Mouse (Mus musculus) limb, embryonic 12.5 days (tissue): ENCODE data around the gene Gsx1. TPM values are rescaled to one million over a fixed set of nuclear protein-coding genes. Genes with fewer than 3 reads are reported as not detected.
A peak's percentile ranks its signal among the peaks of the same experiment; 100 is the strongest.

ENCODE experiments used
- ATAC-seq: fragments of 200-750 bp; cut with Nextera tagmentation; 2 replicates; pipeline ENCODE4 v1.8.0; 2017; ENCODE audit warnings: low read depth, moderate TSS enrichment; ENCODE audit not compliant: insufficient number of reproducible peaks, insufficient read depth, low FRiP score, low TSS enrichment
- H3K27ac ChIP-seq: fragments of 300-500 bp; sonication (generic); 2 replicates; pipeline ENCODE4 v1.5.1; 2016; ENCODE audit warnings: mild to moderate bottlenecking, moderate library complexity
- H3K27me3 ChIP-seq: fragments of 300-500 bp; sonication (generic); 2 replicates; pipeline ENCODE4 v1.6.1; 2016; ENCODE audit warnings: mild to moderate bottlenecking, moderate library complexity
- H3K36me3 ChIP-seq: fragments of 300-500 bp; sonication (generic); 2 replicates; pipeline ENCODE4 v1.6.1; 2016; ENCODE audit warnings: mild to moderate bottlenecking, moderate library complexity
- H3K4me1 ChIP-seq: fragments of 300-500 bp; sonication (generic); replicated peaks from 2 replicates; pipeline ENCODE4 v1.6.1; 2016
- H3K4me2 ChIP-seq: fragments of 300-500 bp; sonication (generic); 2 replicates; pipeline ENCODE4 v1.6.1; 2016; ENCODE audit warnings: mild to moderate bottlenecking, moderate library complexity
- H3K4me3 ChIP-seq: fragments of 300-500 bp; sonication (generic); replicated peaks from 2 replicates; pipeline ENCODE4 v1.5.1; 2016; ENCODE audit warnings: mild to moderate bottlenecking
- H3K9ac ChIP-seq: fragments of 300-500 bp; sonication (generic); replicated peaks from 2 replicates; pipeline ENCODE4 v1.6.1; 2016; ENCODE audit warnings: mild to moderate bottlenecking, moderate library complexity
- H3K9me3 ChIP-seq: fragments of 300-500 bp; sonication (generic); 2 replicates; pipeline ENCODE4 v1.6.1; 2016; ENCODE audit warnings: mild to moderate bottlenecking, moderate library complexity
- WGBS: fragments of 180-500 bp; shearing (Covaris S2); methylation state at CpG from one replicate; pipeline ENCODE4 v1.1.7; 2016; 5-methylcytosine and 5-hydroxymethylcytosine counted together
- polyA plus RNA-seq: library from polyadenylated mRNA; unstranded; fragments of >200 nt; fragmentation: Nextera tagmentation; extraction: Ambion mirVana; gene quantifications from 2 replicates; pipeline ENCODE4 v1.2.1, GENCODE M21; 2016

Gene Gsx1
- polyA plus RNA-seq, 1 experiment from 2014 or later, result not detected

DNA sequence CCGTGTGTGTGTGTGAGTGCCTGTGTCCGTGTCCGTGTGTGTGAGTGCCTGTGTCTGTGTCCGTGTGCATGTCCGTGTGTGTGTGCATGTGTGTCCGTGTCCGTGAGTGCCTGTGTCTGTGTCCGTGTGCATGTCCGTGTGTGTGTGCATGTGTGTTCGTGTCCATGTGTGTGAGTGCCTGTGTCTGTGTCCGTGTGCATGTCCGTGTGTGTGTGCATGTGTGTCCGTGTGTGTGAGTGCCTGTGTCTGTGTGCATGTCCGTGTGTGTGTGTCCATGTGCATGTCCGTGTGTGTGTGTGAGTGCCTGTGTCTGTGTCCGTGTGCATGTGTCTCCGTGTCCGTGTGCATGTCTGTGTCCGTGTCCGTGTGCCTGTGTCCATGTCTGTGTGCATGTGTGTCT lies 19.4 kb downstream of the Gsx1 start:
- Histone ChIP-seq H3K9ac (no peak overlapping the region), H3K27ac (no peak overlapping the region), H3K4me1 (no peaks in the 10 kb centered on the region), H3K27me3 (peaks cover 19% of the 10 kb centered on the region), H3K36me3 (no peaks in the 10 kb centered on the region), H3K4me2 (no peak overlapping the region), H3K9me3 (no peaks in the 10 kb centered on the region), H3K4me3 (no peak overlapping the region)
- 95% methylated on average over 20 of the region's 20 CpGs for WGBS
- no peak for ATAC-seq

DNA sequence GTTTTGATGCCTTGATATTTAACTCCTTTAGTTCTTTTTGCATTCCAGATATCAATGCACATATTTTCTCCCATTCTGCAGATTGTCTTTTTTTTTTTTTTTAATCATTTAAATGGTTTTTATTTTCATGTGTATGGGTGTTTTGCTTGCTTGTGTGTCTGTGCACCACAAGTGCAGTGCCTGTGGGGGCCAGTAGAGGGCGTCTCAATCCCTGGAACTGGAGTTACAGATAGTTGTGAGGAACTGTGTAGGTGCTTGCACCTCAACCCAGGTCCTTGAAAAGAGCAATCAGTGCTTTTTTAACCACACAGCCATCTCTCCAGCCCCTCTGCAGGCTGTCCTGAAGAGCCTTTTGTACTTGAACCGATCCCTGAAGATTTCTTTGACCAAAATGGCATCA lies 20.0 kb downstream of the Gsx1 start:
- Histone ChIP-seq H3K4me3 (no peak overlapping the region), H3K9me3 (no peaks in the 10 kb centered on the region), H3K9ac (no peak overlapping the region), H3K4me1 (no peaks in the 10 kb centered on the region), H3K27me3 (peaks cover 22% of the 10 kb centered on the region), H3K36me3 (no peaks in the 10 kb centered on the region), H3K4me2 (no peak overlapping the region), H3K27ac (no peak overlapping the region)
- ATAC-seq, result no peak
- WGBS, result 68% methylated on average over 2 of the region's 2 CpGs

DNA sequence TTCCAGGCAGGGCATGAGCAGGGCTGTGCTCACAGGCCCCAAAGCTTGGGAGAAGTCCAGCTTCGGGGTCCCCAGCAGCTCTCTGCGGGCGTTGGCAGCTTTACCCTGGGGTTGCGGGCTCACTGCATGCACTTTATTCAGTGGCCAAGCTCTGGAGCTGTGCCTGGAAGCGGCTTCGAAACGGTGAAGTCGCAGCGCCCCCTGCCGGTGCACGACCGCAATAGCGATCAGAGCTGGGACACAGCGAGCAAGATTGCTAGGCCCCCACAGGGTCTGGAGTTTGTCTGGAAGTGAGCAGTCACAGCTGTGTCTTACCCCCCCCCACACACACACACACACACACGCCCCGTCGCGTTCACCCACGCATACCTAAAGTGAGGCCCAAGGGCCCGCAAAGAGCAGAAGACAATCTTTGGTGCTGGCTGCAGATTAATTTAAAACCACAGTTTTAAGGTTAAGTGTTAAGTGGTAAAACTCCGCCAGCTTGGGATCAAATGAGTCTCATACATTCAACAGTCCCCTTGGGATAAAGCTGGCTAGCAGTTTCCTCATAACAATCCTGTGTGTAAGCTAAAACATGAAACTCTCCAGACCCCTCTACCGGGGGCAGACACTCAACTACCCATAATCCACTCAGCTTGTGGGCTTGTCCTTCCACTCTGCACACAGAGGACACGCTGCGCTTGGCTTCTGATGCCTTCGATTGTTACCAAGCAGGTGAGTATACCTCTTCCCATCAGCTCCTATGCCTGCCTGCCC lies 39.0 kb downstream of the Gsx1 start:
- H3K9ac ChIP-seq, result no peak overlapping the region

DNA sequence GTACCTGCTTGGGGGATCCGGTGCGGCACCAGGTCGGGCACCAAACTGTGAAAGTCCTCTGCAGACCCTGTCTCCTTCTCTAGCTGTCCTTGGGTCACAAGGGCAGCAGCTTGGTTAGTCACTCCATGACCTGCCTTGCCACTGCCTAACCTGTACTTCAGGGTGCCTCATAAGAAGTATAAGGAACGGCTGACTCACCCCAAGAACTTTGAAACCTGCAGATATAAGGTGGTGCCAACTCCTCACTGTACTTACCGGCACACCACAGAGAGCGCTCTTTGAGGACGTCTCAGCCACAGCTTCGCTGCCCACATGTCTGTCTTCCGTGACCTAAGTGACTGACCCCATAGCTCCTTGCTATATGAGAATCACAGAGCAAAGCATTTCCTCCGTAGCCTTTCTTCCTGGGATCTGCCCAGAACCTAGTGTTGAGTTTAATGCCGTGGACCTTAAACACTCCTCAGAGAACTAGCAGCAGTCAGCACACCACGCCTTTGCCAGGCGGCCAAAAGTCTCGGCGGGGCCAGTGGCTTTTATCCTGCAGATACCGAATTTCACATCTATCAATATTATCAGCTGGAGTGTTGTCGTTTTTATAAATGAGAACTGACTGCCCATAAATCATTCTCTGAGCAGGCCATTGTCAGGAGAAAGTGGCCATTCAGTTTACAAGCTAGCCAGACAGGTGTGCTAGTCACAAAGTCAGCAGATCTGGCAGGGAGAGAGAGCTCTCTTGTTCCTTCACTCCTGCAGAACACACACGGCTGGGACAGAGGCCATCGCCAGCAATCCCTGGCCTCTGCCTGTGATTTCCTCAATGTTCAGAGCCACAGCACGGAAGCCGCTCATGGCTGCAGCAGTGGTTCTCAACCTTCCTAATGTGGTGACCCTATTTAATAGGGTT lies 47.2 kb downstream of the Gsx1 start:
- no peak for ATAC-seq
- no peaks in the 10 kb centered on the region for H3K36me3 ChIP-seq
- no peaks in the 10 kb centered on the region for H3K4me1 ChIP-seq
- no peak overlapping the region for H3K27ac ChIP-seq
- H3K4me3 ChIP-seq, result no peak overlapping the region
- H3K4me2 ChIP-seq, result no peak overlapping the region
- no peak overlapping the region for H3K9ac ChIP-seq
- WGBS, result 50% methylated on average over 21 of the region's 21 CpGs
- no peaks in the 10 kb centered on the region for H3K9me3 ChIP-seq
- H3K27me3 ChIP-seq, result peaks cover 29% of the 10 kb centered on the region

More for the DNA sequence above, 39.0 kb downstream of the Gsx1 start:
- H3K4me2 ChIP-seq, result peak overlapping the region; percentile 34
- no peaks in the 10 kb centered on the region for H3K9me3 ChIP-seq
- H3K4me3 ChIP-seq, result no peak overlapping the region
- peak; percentile 91 for ATAC-seq
- no peak overlapping the region for H3K27ac ChIP-seq
- H3K36me3 ChIP-seq, result no peaks in the 10 kb centered on the region
- H3K27me3 ChIP-seq, result peaks cover 63% of the 10 kb centered on the region
- peaks cover 4% of the 10 kb centered on the region; the same call in 1 of the 2 replicates for H3K4me1 ChIP-seq
- WGBS, result 14% methylated on average over 25 of the region's 25 CpGs

Other genes with a start within 250 kb of the Gsx1 start
- gene Gtf3a, start 240.0 kb upstream of the Gsx1 start, polyA plus RNA-seq, result 111 and 122 TPM in 2 replicates
- 20.4 and 22.3 TPM in 2 replicates for gene Mtif3, start 224.9 kb upstream of the Gsx1 start, polyA plus RNA-seq
- gene Lnx2, start 112.1 kb upstream of the Gsx1 start, polyA plus RNA-seq, result 10.0 and 11.0 TPM in 2 replicates
- gene Polr1d, start 111.6 kb upstream of the Gsx1 start, polyA plus RNA-seq, result 113 and 114 TPM in 2 replicates
- gene Pdx1, start 81.3 kb downstream of the Gsx1 start, polyA plus RNA-seq, result not detected in 2 replicates
- gene Cdx2, start 118.6 kb downstream of the Gsx1 start, polyA plus RNA-seq, result not detected in 2 replicates
- gene Urad, start 133.7 kb downstream of the Gsx1 start, polyA plus RNA-seq, result not detected in 2 replicates
- 0.05 and 0.20 TPM in 2 replicates for gene Flt3, start 211.8 kb downstream of the Gsx1 start, polyA plus RNA-seq
- gene Pan3, start 241.5 kb downstream of the Gsx1 start, polyA plus RNA-seq, result 55.5 and 56.7 TPM in 2 replicates